Mouse (Mus musculus) cortical plate, adult 2 months (tissue): Measurements from ENCODE around the gene Srcin1.

Experiments used
- CTCF ChIP-seq: fragments of 200-500 bp; IDR thresholded peaks from 2 replicates; pipeline ENCODE4 v1.5.1; 2011; ENCODE audit warnings: mild to moderate bottlenecking, control low read depth, low read length; ENCODE audit not compliant: insufficient read depth; ENCODE audit errors: extremely low read depth
- POLR2A ChIP-seq: fragments of 200-500 bp; IDR thresholded peaks from 2 replicates; pipeline ENCODE4 v1.6.1; 2011; ENCODE audit warnings: mild to moderate bottlenecking, low read length, control low read depth; ENCODE audit not compliant: insufficient read depth; ENCODE audit errors: extremely low read depth

DNA sequence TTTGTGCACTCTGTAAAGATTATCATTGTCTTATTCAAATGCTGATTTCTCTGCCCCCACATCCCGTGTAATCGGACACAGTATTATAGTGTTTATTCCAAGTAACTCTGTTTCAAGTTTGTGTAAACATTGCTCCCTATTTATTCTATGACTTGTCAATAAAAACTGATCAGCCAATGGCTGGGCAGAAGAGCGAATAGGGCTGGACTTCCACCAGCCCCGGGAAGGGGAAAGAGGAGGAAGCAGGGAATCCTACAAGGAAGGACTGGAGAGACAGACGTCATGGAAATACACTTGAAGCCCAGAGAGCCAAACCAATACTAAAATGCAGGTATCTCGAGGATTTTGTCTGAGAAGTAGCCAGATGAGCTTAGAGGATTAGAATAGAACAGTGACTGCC, 18.1 kb upstream of the Srcin1 start:
- TF ChIP-seq CTCF (no peak), POLR2A (no peak)
